Mouse (Mus musculus) erythroid progenitor cell, adult 5-6 weeks (primary cell): ENCODE data around the gene H1f0. TPM values are rescaled to one million over a fixed set of nuclear protein-coding genes. Genes with fewer than 3 reads are reported as not detected.
"Not testable (repeated sequence)": the region's sequence is repeated elsewhere in the genome, so short reads cannot be mapped to it uniquely, and the experiment has no call there.

ENCODE experiments used
- ATAC-seq: replicated peaks from 2 replicates; pipeline ENCODE4 v1.8.0; 2016; ENCODE audit warnings: moderate number of reproducible peaks, mild to moderate bottlenecking, moderate TSS enrichment, inconsistent platforms; ENCODE audit not compliant: poor library complexity, low FRiP score, severe bottlenecking
- total RNA-seq, 2 experiments: library from RNA; stranded (forward) in 1 of 2; stranded (reverse) in 1 of 2; fragments of 150-400 nt in 1 of 2; fragments of 186-747, 209-891 nt in 1 of 2; gene quantifications; 2 replicates each; pipeline versions ENCODE4 v1.2.3 to v1.2.4; 2015 to 2017; ENCODE audit warnings: low replicate concordance in 2 of 2

The H1f0 gene
- total RNA-seq, 2 experiments from 2014 or later: 19.7 to 21.4 TPM

GRCm38 (mm10) chr15:79030551-79031435, 2.5 kb downstream of the H1f0 start:
- peak; percentile 50 for ATAC-seq

- ATAC-seq: not testable (repeated sequence)
These were observed 3.7 kb downstream of the H1f0 start for GRCm38 (mm10) chr15:79031908-79032307.

DNA sequence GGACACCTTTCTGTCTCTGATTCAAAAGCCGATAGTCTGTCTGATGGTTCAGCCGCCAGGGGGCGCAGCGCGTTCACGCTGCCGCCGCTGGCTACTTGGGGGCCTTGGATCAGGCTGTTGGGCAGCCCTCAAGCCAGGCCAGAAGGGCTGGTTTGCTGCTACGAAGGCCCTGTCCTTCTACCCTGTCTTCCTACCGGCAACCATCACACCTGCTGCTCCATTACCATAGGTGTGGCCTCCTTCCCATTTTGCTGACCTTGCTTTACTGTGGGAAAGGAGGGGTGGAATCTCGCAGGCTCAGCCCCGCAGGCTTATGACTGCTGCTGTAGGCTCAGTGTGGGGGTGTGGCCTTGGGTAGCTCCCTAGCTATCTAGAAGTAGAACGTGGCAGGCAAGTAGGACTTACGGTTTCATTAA, 9.7 kb downstream of the H1f0 start:
- ATAC-seq: peak; percentile 62

DNA sequence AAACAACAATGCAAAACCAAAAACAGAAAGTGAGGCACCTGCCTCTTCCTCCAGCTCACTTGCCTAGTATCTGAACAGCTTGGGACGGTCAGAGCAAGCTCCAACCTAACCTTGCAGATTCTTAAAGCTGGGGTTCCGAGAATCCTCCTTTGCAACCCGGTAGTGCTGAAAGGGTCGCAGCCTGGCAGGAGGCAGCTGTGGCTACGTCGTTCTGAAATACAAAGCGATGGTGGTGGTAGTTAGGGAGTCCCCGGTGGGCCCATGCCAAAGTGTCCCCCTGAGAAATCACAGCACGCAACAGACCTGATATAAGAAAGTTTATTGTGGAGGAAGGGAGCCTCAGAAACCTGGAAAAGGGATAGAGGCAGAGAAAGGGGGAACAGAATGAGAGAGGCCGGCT, 10.1 kb downstream of the H1f0 start:
- no peak for ATAC-seq

DNA sequence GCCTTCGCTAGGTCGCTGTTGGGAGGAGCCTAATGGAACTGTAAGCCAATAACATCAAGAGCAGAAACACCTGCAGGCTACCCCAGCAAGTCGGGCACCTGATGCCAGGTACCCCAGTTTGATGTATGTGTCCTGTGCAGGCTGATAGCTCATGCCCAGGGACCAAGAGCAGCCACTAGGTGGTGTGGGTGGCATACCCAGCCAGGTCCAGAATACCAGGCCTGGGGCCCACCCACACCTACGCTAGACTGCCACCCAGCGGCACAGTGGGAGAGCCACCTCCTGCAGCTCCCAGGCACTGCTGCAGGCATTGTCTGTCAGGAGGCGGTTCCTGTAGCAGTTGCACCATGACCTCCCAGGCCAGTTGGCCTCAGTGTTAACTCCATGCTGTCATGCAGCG, 10.6 kb downstream of the H1f0 start:
- peak; percentile 85 for ATAC-seq

DNA sequence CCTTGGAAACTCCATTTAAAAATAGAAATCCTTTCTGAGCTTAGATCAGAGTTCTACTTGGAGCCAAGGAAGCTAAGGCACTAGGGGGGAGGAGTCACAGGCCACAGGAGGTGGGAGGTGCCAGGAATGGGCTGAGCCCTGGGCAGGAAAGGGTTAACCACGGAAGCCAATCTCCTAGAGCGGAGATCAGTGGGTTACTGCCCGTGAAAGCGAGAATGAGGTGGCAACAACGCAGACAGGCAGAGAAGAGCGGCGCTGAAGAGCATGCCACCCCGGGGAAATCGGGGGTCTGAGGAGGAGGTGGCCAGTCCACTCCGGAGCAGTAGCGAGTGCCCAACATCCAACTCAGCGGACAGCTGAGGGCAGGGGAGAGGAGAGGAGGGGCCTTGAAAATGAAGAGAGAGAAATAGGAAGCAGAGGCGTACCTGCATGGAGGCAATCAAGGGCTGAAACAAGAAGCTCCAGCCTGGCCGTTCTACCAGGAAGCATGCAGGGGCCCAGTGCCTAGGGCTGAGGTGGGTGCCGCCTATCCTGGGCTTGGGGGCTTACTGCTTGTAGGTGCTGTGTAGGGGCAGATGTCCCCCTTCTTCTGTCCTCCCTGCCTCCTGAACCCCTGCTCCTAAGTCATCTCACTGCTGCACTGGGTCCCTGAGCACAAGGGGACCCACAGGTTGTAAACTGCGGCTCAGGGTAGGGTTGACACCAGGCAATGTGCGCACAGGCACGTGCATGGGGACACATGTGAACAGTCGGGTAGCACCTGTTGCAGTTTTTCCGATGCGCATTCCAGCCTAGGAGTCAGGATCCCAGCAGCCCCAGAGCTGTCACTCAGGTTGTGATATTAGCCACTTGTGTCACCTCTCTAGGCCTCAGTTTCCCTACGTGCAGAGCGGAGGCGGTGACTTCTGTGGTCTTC, 12.5 kb downstream of the H1f0 start:
- ATAC-seq: no peak

GRCm38 (mm10) chr15:79041585-79041984, 13.3 kb downstream of the H1f0 start, which contains the start of gene Galr3:
Gene Galr3, plus strand, starts transcription at chr15:79041885.
- no peak for ATAC-seq

DNA sequence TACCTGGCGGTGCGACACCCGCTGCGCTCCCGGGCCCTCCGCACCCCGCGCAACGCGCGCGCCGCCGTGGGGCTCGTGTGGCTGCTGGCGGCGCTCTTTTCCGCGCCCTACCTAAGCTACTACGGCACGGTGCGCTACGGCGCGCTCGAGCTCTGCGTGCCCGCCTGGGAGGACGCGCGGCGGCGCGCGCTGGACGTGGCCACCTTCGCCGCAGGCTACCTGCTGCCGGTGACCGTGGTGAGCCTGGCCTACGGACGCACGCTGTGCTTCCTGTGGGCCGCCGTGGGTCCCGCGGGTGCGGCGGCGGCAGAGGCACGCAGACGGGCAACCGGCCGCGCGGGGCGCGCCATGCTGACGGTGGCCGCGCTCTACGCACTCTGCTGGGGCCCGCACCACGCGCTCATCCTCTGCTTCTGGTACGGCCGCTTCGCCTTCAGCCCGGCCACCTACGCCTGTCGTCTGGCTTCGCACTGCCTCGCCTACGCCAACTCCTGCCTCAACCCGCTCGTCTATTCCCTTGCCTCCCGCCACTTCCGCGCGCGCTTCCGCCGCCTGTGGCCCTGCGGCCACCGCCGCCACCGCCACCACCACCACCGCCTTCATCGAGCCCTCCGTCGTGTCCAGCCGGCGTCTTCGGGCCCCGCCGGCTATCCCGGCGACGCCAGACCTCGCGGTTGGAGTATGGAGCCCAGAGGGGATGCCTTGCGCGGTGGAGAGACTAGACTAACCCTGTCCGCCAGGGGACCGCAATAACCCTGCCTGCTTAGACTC, 14.7 kb downstream of the H1f0 start:
- ATAC-seq: no peak

GRCm38 (mm10) chr15:79044837-79045236, 16.6 kb downstream of the H1f0 start:
- ATAC-seq: no peak

DNA sequence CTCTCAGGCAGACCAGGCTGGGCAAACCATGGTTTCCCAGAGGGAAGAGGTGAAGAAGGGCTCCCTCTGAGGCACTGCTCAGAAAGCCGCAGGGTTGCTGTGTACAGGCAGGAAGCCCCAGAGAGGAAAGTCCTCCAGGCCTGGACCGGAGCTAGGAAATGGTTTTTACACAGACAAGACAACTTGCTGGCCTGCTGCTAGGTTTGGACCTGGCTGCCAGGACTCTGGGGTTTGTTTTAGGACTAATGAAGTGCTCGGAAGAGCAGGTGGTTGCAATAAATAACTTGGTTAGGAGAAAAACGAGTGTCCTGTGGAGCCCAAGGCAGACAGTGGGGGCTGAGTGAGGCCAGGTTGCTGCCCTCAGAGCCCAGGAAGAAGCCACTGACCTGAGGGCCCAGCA, 19.9 kb downstream of the H1f0 start:
- no peak for ATAC-seq

DNA sequence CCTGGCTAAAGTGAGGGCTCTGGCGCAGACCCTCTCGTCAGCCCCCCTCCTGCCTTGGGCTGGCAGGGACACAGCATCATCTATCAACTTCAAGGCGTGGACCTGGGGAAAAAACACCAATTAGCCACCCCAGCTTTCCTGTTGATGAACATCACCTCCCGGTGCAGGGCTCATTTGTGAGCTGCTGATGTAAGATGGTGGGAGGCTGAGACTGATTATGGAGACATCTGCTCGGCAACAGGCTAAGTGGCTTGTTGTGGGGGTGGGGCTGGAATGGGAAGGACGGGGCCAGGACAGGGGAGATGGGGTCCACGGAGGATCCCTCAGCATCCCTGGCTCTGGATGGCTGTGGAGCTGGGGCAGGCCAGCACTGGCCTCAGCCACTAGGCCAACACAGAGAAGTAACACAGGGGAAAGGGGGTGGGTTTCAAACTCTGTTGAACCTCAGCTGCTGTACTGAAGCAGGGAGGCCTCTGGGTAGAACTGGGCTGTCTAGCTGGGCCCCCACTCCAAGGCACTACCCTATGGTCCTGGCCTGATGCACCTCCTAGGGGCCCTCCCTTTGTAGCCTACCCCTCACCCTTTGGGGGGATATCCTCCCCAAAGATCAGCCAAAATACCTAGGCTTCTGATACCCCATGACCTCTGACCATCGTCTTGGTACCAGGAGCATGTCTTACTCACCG, 22.1 kb downstream of the H1f0 start:
- ATAC-seq: no peak

DNA sequence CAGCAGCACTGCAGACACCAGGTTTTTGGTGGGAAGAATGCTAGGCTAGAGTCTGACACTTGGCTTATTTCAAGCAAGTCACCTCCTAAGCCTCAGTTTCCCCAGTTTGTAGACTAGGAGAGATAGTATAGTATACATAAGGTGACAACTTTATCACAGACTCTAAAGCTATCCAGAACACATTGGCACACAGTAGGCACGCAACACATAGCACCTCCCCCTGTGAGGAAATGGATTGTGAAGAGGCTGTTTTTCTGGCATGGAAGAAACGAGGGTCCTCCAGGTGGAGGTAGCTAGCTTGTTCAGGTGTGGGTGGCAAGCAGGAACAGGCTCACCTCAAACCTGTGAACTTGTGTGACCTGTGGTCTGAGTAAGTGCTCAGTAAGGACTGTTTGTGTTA, 22.7 kb downstream of the H1f0 start:
- ATAC-seq: no peak

DNA sequence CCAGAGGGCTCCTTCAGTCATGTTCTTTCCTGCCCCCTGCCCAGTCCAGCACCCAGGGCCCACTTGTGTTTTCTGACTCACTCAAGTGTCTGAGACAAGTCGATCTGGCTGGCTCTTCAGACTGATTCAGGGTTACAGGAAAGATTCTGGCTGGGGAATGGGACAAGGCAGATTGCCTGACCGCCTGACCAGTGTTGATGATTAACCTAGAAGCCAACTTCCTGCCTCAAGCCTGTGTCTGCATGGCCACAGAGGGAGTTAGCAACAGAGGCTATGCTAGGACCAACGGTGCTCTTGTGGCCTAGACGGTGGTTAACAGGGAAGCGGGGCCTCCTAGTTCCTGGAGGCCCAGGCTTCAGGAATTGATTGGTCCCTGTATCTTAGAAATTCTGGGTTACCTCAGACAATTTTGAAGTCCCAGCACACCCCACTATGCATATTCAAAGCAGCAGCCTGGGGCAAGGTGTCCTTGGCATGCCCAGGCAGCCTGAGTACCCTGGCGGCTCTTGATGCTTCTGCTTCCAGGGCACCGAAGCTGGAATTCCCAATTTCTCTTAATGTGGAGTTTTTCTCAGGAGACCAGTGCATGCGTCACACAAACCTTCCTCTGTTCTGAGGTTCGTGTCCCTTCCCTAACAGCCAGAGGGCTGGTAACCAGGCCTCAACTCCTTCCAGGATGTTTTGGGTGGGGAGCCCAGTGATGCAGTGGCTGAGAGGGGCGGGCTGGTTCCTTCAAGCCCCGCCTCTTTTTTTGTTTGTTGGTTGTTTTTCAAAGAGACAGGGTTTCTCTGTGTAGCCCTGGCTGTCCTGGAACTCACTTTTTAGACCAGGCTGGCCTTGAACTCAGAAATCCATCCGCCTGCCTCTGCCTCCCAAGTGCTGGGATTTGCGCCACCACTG, 23.5 kb downstream of the H1f0 start:
- no peak for ATAC-seq

DNA sequence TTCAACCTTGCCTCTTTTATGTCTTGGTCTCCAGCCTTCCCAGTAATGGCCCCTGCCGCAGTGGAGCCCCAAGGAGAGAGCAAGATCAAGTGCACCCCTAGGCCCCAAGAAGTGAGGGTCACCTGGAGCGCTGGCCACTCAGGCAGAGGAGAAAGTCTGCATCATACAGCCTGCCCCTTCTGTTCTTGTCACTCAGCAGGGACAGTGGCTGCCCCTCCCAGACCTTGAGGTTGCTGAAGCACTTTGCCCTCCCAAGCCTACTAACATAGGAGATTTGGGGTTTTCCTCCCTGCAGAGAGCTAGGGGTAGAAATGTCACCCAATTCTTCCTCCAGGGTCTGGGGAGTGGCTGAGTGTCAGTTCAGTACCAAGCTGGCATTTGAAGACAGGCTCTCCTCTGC, 24.1 kb downstream of the H1f0 start:
- no peak for ATAC-seq

GRCm38 (mm10) chr15:79056601-79057000, 28.4 kb downstream of the H1f0 start:
- ATAC-seq: no peak

DNA sequence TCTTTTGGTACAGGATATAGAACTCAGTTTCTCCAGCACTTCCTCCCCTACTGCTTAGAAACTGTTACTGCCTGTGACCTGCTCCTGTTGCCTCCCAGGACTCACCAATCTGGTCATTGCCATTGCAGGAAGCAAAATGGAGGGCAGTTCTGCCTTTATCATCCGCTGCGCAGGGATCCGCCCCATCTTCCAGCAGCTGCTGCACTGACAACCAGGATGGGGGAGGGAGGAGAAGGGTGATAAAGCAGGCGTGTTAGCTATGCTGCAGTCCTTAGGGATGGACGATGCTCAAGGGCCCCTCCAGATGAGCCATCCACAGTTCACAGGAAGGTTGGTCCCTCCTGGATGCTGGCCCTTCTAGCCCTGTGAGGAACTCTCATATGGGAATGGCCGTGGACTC, 29.6 kb downstream of the H1f0 start:
- ATAC-seq: peak; percentile 61

DNA sequence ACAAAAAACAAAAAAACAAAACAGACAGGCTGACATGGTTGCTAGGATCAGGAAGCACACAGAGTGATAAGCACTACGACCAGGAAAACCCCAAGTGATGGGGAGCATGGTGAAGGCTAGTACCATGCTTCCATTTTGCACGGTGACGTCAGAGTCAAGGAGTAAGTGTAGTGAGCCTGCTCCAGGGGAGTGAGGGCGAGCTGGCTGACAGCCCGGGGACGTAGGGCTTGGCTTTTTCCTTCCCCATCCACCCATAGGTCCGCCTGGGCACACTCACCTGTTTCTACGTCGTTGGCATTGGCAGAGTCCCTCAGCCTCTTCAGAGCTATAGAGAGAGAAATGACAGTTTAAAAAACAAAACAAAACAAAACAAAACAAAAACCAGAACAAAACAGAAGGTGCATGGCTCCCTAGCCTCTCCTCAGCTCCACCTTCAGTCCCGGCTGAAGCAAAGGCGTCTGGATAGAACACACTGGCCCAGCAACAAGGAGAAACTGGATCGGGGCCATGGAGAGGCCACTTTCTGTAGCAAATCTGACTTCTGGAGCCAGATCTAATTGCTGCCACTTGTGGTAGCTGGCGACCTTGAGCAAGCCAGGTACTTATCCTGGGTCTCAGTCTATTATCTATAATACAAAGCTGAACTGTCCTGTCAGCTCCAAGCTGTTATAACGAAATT, 32.8 kb downstream of the H1f0 start:
- ATAC-seq: no peak
